Mouse (Mus musculus) spleen, adult 2 months (tissue): ENCODE results near the gene Vwf.

Source experiments
- CTCF ChIP-seq: fragments of 200-500 bp; IDR thresholded peaks from 2 replicates; pipeline ENCODE4 v1.5.1; 2011; ENCODE audit warnings: mild to moderate bottlenecking, inconsistent platforms; ENCODE audit not compliant: insufficient read depth, insufficient read length, insufficient replicate concordance; ENCODE audit errors: extremely low read depth
- POLR2A ChIP-seq: fragments of 200-500 bp; IDR thresholded peaks from 2 replicates; pipeline ENCODE4 v1.6.1; 2011; ENCODE audit warnings: low read depth, low read length, inconsistent platforms

DNA sequence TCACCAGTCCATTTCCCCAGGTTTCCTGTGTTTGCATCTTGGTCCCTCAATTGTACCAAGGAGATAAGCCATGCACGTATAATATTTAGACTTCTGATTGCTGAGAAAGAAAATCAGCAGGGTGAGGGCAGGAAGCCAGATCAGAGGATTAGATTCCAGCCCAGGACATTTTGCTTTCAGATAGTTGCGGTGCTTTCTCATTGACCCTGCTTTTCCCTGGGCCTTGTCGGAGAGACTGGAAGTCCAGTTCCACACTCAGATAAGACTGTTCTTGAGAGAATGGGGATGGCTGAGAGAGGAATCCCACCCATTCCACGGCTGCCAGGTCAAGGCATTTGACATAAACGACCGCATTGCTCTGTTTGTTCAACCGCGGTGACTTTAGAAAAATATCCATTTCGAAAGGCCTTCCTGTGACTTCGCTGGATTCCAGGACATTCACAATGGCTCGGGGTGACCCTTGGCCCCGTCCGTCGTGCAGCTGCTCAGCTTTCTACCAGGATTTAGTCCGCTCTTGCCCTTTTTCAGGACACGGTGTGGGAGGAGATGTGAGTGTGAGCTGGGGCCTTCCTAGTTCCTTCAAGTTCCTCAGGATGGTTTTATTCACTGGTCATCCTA, 50.2 kb downstream of the Vwf start:
- TF ChIP-seq CTCF (no peak), POLR2A (no peak)
